Mouse (Mus musculus) embryo, embryonic 11.5 days (tissue): ENCODE results near the gene Spesp1.
A peak's percentile ranks its signal among the peaks of the same experiment; 100 is the strongest.

ENCODE experiments used
- DNase-seq: peaks from one replicate; pipeline ENCODE4 v3.0.0-alpha.2; 2012; ENCODE audit warnings: low read depth, low spot score

Spesp1 gene

DNA sequence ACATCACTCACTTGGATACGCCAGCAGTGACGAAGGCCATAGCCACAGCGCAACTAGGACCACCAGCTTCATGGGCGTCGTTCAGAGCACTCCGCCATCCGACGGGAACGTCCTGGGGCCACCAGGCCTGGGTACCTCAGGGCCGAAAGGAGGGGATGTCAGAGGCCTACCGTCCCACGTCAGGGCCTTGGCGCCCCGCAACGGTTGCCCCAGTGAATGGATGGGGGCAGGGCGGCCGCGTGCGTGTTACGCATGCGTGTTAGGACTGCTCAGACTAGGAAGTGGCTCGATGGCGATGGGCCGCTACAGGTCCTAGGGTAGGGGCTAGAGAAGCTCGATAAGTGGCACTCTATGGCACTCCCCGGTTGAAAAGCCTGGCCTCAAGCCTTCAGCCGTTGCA is at the start of gene Spesp1:
Gene Spesp1 (minus strand): TSS at position 218 of the 400 bp plus-strand sequence.
- DNase-seq = no peak

DNA sequence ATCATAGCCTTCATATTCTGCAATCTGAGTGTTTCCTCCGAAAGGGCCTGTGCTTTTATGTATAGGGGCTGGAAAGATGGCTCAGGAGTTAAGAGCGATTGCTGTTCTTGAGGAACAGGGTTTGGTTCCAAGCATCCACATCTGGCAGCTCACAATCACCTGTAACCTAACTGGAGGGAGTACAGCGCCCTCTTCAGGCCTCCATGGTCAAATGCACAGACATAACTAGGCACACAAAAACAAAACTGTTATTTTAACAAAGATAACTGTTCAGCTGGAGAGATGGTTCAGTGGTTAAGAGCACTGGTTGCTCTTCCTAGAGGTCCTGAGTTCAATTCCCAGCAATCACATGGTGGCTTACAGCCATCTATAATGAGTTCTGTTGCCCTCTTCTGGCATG is 44.0 kb upstream of the Spesp1 start:
- no peak for DNase-seq

DNA sequence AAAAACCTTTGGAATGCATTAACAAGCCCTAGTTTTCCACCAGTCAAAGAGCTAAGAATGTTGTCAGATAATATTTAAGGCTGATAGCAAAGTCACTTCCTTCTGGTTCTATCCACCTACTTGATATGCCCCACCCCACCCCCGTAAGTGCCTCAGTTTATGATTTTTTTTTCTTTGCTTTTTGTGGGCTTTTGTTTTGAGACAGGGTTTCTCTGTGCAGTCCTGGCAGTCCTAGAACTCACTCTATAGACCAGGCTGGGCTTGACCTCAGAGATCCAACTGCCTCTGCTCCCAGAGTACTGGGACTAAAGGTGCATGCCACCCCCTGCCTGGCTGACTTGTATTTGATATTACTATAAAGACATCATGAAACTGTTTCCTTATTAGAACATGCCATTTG is 41.8 kb upstream of the Spesp1 start:
- DNase-seq = no peak

DNA sequence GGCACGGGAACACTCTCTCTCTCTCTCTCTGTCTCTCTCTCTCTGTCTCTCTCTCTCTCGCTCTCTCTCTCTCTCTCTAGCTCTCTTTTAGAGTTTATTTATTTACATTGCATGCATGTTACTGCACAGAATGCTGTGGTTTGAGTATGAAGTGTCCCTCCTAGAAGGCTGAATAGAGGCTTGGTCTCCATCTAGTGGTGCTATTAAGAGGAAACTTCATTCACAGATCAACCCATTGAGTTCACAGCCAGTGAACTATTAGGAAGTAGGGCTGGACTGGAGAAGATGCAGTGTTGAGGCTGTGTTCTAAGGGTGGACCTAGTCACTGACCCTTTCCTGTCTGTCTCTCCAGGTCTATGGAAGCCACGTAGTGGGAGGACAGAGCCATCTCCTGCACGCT is 36.7 kb upstream of the Spesp1 start:
- no peak for DNase-seq

DNA sequence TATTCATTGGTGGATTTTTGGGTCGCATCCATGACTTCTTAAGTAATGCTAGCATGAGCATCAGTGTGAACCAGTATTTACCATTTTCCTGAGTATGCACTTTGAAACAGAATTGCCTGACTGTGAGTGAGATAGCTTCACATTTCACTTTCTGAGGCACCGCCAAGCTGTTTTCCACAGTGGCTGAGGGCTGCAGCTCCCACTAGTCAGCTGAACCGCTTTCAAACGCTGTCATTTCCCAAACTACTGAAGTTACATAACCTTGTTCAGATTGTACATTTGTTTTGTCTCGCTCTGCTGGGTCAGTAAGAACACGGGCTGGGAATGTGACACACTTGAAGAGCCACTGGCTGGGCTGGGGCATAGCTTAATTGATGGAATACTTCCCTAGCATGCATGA is 33.5 kb upstream of the Spesp1 start:
- DNase-seq = no peak

DNA sequence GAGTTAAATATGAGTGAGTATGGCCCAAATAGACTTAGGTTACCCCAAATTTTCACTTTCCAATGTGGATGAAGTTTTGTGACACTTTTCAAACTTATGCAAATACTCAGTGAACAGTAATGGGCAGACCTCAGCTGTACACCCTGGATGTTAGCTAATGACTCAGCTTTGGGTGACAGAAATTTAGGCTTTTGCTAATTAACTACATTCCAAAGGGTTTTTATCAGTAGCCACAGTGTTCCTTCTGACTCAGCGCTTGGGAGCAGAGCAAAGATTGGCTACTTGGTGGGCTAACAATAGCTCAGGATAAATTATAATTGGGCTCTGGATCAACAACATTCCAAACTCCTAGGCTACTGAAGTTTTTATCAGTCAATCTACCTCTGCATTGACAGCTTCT is 14.9 kb upstream of the Spesp1 start:
- no peak for DNase-seq

DNA sequence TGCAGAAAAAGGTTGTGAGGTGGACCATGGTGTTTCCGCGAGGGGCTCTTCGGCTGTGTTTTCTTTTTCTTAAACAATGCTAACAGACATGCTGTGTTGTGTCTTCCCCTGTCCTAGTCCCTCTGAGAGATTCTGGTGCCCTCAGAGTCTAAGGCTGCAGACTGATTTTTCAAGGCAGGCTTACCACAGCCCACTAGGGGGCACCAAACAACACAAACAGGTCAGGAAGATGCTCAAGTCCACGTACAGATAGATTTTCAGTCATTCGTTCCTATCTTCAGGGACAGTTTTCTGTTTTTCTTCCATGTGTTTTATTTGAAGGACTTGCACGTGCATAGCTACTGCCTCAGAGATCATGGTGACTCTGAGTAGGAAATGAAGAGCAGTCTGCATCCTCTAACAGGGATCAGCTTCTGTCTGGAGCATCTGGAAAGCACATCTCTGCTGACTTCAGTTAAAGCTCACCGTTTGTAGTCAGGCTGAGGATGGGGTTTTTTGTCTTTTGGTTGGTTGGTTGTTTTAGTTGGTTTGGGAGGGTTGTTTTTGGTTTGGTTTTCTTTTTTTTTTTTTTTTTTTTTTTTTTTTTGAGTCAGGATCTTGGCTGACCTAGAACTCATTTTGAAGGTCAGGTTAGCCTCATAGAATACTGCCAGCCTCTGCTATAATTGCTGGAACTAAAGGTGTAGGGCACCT is 13.1 kb upstream of the Spesp1 start:
- peak; percentile 77 for DNase-seq

DNA sequence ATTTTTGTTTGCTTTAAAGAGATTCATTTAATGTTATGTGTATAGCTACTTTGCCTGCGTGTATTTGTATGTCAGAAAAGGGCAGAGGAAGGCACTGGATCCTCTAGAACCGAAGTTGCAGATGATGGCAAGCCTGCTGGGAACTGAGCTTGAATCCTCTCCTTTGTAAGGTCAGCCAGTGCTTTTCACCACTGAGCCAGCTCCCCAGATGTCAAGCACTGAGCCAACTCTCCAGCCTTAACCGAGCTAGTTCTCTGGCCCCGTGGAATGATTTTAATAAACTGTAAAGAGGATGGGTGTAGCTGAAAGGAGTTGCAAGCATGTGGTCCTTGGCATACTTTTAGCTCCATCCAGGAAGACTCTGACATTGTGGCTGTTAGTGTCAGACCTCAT is 5.6 kb upstream of the Spesp1 start:
- no peak for DNase-seq

DNA sequence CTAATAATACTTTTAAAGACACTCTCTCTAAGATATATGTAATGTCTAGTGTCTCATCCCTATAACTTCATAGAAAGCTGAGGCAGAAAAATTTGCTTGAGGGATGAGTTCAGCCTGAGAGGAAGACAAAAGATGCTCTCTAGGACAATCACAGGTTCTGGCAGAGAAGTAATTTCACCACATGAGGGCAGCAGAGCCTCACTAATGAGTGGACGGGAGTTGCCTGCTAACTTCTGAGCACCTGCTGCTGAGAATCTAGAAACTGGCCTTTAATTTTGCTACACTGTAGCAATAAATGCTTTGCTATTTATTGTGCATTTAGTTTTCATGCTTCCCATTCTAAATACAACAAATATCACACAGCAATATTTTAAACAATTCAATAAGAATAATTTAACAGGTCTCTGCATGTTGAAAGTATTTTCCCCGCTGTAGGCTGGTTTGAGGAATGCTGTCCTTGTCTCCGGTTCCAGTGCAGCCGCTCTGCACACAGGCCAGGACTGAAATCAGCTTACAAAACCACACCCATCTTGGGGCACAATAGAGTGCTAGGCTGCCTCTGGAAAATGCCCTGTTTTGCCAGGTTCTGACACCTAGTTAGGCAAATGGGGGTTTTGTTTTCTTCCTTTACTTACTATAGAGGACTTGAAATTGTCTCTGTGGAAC is 5.1 kb upstream of the Spesp1 start:
- DNase-seq = peak; percentile 66

DNA sequence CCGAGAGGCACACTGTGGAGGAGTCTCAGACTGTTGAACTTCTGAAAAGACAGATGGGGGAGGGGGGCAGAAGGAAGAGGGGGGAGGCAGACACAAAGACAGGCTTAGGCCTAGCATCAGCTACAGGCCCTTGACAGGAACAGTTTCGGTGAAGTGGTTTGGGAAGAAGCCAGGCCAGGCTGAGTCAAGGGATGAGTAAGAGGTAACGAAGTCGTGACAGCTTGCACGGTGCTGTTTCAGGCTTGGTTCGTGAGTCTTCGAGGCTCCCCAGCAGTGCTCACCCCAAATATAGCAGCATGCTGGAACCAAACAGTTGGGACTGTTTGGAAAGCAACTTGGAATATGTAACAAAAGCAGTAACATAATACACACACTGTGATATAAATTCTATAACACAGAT is 2.3 kb upstream of the Spesp1 start:
- DNase-seq = no peak

DNA sequence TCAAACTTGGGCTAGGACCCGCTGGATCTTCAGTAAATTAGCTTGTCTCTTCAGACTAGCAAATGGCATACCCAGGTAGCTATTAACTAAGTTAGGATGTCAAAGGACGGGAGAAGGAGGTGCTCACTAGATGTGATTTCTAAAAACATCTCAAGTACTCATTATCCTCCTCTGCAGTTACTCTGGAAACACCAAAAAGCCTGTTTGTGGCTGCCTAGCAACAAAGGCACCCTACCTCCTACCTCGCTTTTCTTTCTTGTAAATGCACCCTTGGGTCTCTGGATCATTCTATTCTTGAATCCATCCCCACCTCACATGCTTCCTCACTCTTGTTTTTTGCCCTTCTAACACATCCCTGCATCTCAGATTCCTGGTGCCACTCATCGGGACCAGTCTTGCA is 5.1 kb downstream of the Spesp1 start:
- no peak for DNase-seq

DNA sequence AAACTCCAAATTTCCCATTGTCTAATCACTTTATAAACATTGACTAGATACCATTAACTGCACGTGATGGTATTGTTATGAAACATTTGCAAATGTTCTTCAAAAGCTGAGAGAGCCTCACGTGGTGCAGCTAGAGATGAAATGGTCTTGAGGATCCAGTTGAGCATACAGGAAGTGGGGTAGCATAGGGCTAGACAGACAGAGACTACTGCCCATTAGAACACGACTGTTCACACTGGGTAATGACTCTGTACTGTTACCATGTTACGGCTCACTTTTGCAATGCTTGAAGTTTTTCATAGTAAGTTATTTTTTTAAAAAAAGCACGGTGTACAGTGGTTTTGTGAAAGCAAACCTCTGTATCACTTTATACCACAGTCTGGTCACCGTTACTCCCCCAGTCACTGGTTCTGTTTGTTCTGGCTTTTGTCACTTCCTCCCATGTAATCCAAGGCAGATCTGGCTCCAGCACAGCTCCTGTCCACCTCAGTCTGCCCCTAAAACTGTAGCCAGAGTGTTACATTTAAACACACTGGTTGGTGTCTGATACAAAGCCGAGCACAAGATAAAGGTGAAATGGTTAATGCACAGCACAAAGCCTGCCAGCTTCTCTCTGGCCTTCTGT is 11.1 kb downstream of the Spesp1 start:
- no peak for DNase-seq

DNA sequence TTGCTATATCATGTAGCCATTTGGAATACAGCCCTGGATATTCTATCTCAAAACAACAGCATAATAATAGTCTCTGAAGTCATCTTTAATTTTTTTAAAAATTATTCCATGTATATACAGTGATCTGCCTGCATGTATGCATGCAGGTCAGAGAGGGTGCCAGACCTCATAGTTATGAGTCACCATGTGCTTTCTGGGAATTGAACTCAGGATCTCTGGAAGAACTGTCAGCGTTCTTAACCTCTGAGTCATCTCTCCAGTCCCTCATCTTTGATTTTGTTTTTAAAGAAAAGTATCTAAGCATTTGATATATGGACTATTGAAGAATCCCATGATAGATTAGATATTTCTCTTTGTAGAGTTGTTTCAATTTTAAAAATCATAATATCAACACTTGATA is 12.8 kb downstream of the Spesp1 start:
- DNase-seq = no peak

DNA sequence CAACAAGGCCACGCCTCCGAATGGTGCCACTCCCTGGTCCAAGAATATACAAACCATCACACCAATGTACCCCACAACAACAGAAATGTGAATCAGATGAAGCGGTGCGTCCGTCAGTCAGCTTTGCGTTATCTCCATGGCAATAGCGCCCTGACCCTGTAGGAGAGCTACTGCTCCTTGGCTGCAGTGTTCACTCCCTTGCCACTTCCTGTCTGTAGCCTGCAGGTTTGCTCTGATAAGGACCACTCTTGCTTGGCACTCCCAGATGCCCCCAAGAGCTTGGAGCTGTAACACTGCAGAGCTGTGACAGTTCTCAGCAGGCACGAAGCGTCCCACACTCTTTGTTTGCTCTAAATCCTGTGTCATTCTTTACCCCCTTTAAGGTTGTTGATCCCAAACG is 16.7 kb downstream of the Spesp1 start:
- no peak for DNase-seq

DNA sequence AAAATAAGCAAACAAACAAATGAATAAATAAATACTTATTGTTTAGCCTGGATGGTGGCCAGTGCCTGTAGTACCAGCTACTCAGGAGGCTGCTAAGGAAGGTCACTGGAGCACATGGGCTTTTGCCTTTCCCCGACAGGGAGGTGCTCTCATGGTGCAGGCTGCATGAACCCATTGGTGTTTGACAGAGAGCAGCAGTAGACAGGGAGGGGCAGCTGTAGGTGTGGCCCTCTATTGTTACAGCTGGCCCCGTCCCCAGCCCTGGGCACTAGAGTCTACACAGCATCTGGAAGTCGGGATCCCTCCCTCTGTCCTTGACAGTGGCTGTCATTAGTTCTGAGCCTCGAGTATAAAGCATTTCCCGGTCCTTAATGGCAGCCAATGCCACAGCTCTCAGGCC is 18.4 kb downstream of the Spesp1 start:
- no peak for DNase-seq

DNA sequence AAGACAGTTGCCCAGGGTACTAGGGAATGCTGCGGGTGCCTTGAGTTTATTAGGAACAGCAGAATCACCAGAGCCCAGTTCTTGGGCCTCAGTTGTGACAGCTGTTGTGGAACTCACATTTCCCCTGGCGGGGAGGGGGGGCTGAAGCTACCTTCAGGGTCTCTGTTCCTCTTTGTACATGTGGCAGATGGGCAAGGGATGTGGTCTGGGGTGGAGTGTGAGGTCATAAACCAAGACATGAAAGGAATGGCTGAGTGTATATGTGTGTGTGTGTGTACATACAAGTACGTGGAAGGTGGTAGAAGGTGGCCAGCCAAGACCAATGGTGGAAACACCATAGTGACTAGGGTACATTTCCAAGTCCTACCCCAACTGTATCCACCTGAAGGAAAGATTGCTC is 20.6 kb downstream of the Spesp1 start:
- no peak for DNase-seq

DNA sequence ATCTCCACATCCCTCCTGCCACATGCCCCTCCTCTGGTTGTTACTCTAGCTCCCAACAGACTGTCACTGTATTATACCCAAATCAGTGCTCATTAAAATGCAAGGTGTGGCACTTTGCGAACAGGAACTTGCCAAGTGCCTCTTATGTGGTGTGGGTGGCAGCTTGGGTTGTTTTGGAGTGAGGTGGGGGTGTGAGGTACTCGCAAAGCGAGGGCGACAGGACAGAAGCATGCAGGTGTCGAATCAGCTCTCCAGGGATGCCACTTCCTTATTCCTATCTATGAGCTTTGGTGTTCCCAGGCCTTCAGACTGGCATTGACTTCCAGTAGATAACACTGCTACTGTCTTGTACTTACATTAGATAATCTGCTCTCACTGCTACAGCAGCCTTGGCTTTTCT is 21.0 kb downstream of the Spesp1 start:
- no peak for DNase-seq

DNA sequence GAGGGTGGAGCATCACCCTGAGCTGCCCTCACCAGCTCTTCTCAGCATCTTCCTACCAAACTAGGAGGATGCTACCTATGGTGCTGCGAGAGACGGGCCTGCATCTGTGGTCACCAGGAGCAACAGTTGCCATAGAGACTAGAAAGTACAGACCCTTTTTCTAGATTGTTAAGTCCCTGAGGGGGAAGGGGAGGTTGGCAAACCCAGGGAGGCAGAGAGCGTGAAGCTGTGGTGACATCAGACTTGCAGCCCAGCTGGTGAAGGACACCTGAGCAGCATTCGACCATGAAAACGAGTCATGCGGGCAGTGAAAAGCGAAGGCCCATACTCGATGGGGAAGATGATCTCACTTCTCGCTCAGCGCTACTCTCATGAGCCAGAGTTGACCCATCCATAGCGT is 24.0 kb downstream of the Spesp1 start:
- DNase-seq = no peak

DNA sequence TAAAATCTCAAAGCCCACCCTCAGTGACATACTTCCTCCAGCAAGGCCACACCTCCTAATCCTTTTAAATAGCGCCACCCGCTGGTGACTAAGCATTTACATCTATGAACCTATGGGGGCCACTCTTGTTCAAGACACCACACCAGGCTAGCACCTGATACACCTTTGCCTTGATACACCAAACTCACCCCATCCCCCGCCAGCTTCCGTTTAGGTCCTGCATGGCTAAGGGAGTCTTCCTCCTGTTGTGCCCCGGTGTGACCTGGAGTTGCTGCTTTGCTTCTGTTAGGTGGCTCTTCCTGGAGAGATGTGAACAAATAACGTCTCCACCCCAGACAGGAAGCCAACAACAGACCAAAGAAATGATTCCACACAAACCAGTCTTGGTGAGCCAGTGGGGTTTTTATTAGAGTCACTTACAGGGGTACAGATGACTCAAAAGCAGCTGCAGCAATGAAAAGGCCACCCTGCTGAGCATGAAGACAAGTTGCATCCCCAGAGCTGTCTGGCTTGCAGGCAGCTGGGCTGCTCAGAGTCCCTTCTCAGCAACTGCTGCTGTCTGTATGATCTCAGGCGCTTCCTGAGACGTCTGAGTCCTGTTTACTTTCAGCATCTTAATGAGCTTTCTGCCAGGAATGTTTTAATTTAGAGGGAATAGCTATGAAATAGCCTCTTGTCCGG is 26.0 kb downstream of the Spesp1 start:
- no peak for DNase-seq

DNA sequence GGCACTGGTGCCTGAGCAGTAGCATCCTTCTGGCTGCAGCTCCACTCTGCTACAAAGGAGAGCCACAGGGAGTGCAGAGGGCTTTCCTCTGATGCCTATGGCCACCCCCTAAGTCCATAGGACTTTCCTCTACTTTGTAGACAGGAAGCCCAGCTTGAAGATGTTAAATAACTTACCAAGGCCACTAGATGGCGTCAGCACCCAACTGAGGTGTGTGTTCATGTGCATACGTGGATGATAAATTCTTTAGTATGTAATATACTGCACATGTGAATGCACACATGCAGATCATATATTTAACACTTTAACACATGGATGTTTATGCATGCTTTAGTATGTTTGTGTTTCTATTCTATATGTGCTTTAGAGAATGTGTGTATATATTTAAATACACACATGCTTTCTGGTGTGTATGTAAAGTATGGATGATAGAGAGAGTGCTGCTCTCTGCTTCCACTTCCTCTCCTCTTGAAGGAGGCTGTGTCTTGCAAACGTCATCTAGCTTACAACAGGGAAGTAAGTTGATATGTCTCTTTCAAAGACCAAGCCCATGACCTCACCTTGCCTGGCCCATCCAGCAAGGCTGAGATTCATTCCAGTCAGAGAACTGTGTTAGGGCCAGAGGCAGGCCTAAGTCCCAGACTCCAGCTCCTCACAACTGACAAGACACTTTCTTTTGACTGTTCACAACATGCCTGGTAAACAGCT is 28.1 kb downstream of the Spesp1 start:
- no peak for DNase-seq

DNA sequence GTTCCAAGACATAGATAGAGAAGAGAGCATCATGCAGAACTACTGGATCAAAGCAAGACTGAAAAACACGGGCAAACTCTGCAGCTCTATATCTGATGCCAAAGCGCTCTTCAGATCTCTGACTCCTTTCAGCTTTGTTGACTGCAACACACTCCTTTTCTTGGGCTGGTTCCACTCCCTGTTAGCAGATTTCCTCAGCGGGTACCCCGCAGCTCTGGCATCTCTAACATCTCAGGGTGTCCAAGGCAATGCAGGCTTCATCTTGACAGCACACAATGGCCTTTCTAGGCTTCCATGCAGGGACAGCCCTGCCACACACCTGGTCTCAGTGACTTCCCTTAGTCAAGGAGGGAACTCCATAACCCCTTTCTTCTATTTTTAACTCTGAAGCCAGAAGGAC is 31.7 kb downstream of the Spesp1 start:
- DNase-seq = no peak

DNA sequence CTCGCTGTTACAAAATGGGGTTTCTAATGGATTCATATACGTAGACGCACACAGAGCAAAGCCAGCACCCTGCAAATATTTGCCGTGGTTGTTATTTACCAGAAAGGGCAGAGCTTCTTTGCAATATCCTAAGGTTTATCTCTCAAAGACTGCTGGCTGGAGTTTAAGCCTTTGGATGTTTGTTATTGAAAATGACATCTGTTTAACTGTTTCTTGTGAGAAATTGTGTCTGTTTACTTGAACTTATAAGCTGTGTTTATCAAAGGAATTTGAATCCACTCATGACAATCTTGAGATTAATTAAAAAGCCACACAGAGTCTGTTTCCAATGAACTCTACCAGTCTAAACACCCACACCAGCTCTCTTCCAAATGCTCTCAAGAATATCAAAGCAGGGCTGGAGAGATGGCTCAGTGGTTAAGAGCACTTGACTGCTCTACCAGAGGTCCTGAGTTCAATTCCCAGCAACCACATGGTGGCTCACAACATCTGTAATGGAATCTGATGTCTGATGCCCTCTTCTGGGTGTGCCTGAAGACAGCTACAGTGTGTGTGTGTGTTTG is 35.5 kb downstream of the Spesp1 start:
- DNase-seq = no peak
